Mouse (Mus musculus) midbrain, embryonic 10.5 days (tissue): ENCODE measurements around the gene Frs3. TPM values are rescaled to one million over a fixed set of nuclear protein-coding genes. Genes with fewer than 3 reads are reported as not detected.
A peak's percentile ranks its signal among the peaks of the same experiment; 100 is the strongest.

Source experiments
- DNase-seq: peaks from one replicate; pipeline ENCODE4 v3.0.0-alpha.2; 2017; ENCODE audit warnings: low spot score
- H3K27ac ChIP-seq: fragments of 300-500 bp; sonication (generic); replicated peaks from 2 replicates; pipeline ENCODE4 v1.5.1; 2016; ENCODE audit warnings: mild to moderate bottlenecking
- H3K27me3 ChIP-seq: fragments of 300-500 bp; sonication (generic); 2 replicates; pipeline ENCODE4 v1.6.1; 2016; ENCODE audit warnings: low read depth, mild to moderate bottlenecking; ENCODE audit not compliant: poor library complexity, severe bottlenecking
- H3K36me3 ChIP-seq: fragments of 300-500 bp; sonication (generic); 2 replicates; pipeline ENCODE4 v1.6.1; 2016; ENCODE audit warnings: mild to moderate bottlenecking, moderate library complexity
- H3K4me1 ChIP-seq: fragments of 300-500 bp; sonication (generic); 2 replicates; pipeline ENCODE4 v1.6.1; 2016
- H3K4me3 ChIP-seq: fragments of 300-500 bp; sonication (generic); 2 replicates; pipeline ENCODE4 v1.5.1; 2016; ENCODE audit warnings: mild to moderate bottlenecking, moderate library complexity
- H3K9me3 ChIP-seq: fragments of 300-500 bp; sonication (generic); replicated peaks from 2 replicates; pipeline ENCODE4 v1.6.1; 2016; ENCODE audit warnings: mild to moderate bottlenecking
- WGBS: fragments of 180-500 bp; shearing (Covaris S2); methylation state at CpG from one replicate; pipeline ENCODE4 v1.1.7; 2016; 5-methylcytosine and 5-hydroxymethylcytosine counted together
- polyA plus RNA-seq: library from polyadenylated mRNA; unstranded; fragments of >200 nt; fragmentation: Nextera tagmentation; extraction: Ambion mirVana; gene quantifications from 2 replicates; pipeline ENCODE4 v1.2.1, GENCODE M21; 2016

Gene Frs3
- polyA plus RNA-seq, 1 experiment from 2014 or later, result 10.3 TPM

GRCm38 (mm10) chr17:47740186-47740585, 51.4 kb downstream of the Frs3 start:
- Histone ChIP-seq H3K4me3 (no peak overlapping the region), H3K4me1 (peaks cover 33% of the 10 kb centered on the region), H3K27ac (no peak overlapping the region), H3K9me3 (peaks cover 6% of the 10 kb centered on the region; the same call in 1 of the 2 replicates), H3K36me3 (no peaks in the 10 kb centered on the region), H3K27me3 (peaks cover 55% of the 10 kb centered on the region)
- WGBS, result 56% methylated on average over 2 of the region's 2 CpGs
- DNase-seq, result no peak

GRCm38 (mm10) chr17:47742991-47743734, 54.3 kb downstream of the Frs3 start:
- Histone ChIP-seq H3K27ac (no peak overlapping the region), H3K4me1 (peaks cover 20% of the 10 kb centered on the region), H3K9me3 (peaks cover 6% of the 10 kb centered on the region; the same call in 1 of the 2 replicates), H3K4me3 (no peak overlapping the region), H3K27me3 (peaks cover 38% of the 10 kb centered on the region), H3K36me3 (no peaks in the 10 kb centered on the region)
- DNase-seq, result no peak
- 43% methylated on average over 16 of the region's 16 CpGs for WGBS

- H3K4me1 ChIP-seq, result peaks cover 18% of the 10 kb centered on the region
- peaks cover 28% of the 10 kb centered on the region for H3K27me3 ChIP-seq
- WGBS, result 93% methylated on average over 14 of the region's 14 CpGs
- H3K4me3 ChIP-seq, result no peak overlapping the region
- H3K27ac ChIP-seq, result no peak overlapping the region
- peaks cover 6% of the 10 kb centered on the region; the same call in 1 of the 2 replicates for H3K9me3 ChIP-seq
- no peak for DNase-seq
- H3K36me3 ChIP-seq, result no peaks in the 10 kb centered on the region
Measured at GRCm38 (mm10) chr17:47744086-47744485, 55.3 kb downstream of the Frs3 start.

- WGBS, result 88% methylated on average over 10 of the region's 10 CpGs
- Histone ChIP-seq H3K36me3 (no peaks in the 10 kb centered on the region), H3K27me3 (peaks cover 21% of the 10 kb centered on the region), H3K9me3 (peaks cover 6% of the 10 kb centered on the region; the same call in 1 of the 2 replicates), H3K4me3 (no peak overlapping the region), H3K4me1 (peaks cover 10% of the 10 kb centered on the region), H3K27ac (no peak overlapping the region)
- no peak for DNase-seq
Measured at GRCm38 (mm10) chr17:47744746-47745368, 56.0 kb downstream of the Frs3 start.

- WGBS, result 76% methylated on average over 14 of the region's 14 CpGs
- Histone ChIP-seq H3K36me3 (no peaks in the 10 kb centered on the region), H3K27ac (peak overlapping the region; percentile 55; the same call in 1 of the 2 replicates), H3K4me3 (no peak overlapping the region), H3K27me3 (no peaks in the 10 kb centered on the region), H3K9me3 (peaks cover 13% of the 10 kb centered on the region; the same call in 1 of the 2 replicates), H3K4me1 (peaks cover 9% of the 10 kb centered on the region; the same call in 1 of the 2 replicates)
- DNase-seq, result no peak
Measured at GRCm38 (mm10) chr17:47748791-47749553, 60.1 kb downstream of the Frs3 start.

- 83% methylated on average over 3 of the region's 3 CpGs for WGBS
- H3K4me1 ChIP-seq, result peaks cover 9% of the 10 kb centered on the region; the same call in 1 of the 2 replicates
- H3K36me3 ChIP-seq, result no peaks in the 10 kb centered on the region
- H3K27me3 ChIP-seq, result no peaks in the 10 kb centered on the region
- H3K9me3 ChIP-seq, result peaks cover 11% of the 10 kb centered on the region; the same call in 1 of the 2 replicates
- H3K4me3 ChIP-seq, result no peak overlapping the region
- DNase-seq, result no peak
- H3K27ac ChIP-seq, result 0 out of 2 replicates have a peak overlapping the region, but pooled peaks have one; percentile 38
Measured at GRCm38 (mm10) chr17:47749626-47750025, 60.8 kb downstream of the Frs3 start.

GRCm38 (mm10) chr17:47750101-47750500, 61.3 kb downstream of the Frs3 start:
- no peak overlapping the region for H3K27ac ChIP-seq
- no peak for DNase-seq
- peaks cover 9% of the 10 kb centered on the region; the same call in 1 of the 2 replicates for H3K4me1 ChIP-seq
- H3K9me3 ChIP-seq, result peaks cover 7% of the 10 kb centered on the region; the same call in 1 of the 2 replicates
- no peaks in the 10 kb centered on the region for H3K36me3 ChIP-seq
- 55% methylated on average over 6 of the region's 6 CpGs for WGBS
- no peak overlapping the region for H3K4me3 ChIP-seq
- no peaks in the 10 kb centered on the region for H3K27me3 ChIP-seq

GRCm38 (mm10) chr17:47751811-47752210, 63.0 kb downstream of the Frs3 start:
- peaks cover 7% of the 10 kb centered on the region; the same call in 1 of the 2 replicates for H3K9me3 ChIP-seq
- WGBS, result 74% methylated on average over 5 of the region's 5 CpGs
- no peaks in the 10 kb centered on the region for H3K27me3 ChIP-seq
- DNase-seq, result no peak
- peaks cover 13% of the 10 kb centered on the region; the same call in 1 of the 2 replicates for H3K4me1 ChIP-seq
- H3K4me3 ChIP-seq, result no peak overlapping the region
- no peak overlapping the region for H3K27ac ChIP-seq
- H3K36me3 ChIP-seq, result no peaks in the 10 kb centered on the region

- WGBS, result 84% methylated on average over 8 of the region's 8 CpGs
- no peaks in the 10 kb centered on the region for H3K27me3 ChIP-seq
Measured at GRCm38 (mm10) chr17:47753130-47753775, 64.4 kb downstream of the Frs3 start.

More at GRCm38 (mm10) chr17:47753130-47753775, 64.4 kb downstream of the Frs3 start:
- H3K4me3 ChIP-seq, result no peak overlapping the region
- H3K9me3 ChIP-seq, result peaks cover 7% of the 10 kb centered on the region; the same call in 1 of the 2 replicates
- no peaks in the 10 kb centered on the region for H3K36me3 ChIP-seq
- peaks cover 13% of the 10 kb centered on the region; the same call in 1 of the 2 replicates for H3K4me1 ChIP-seq
- H3K27ac ChIP-seq, result no peak overlapping the region
- DNase-seq, result no peak

Other genes with a start within 250 kb of the Frs3 start
- 31.4 and 33.8 TPM in 2 replicates for gene Taf8, start 186.7 kb upstream of the Frs3 start, polyA plus RNA-seq
- 270 and 341 TPM in 2 replicates for gene Ccnd3, start 184.0 kb upstream of the Frs3 start, polyA plus RNA-seq
- gene Bysl, start 77.5 kb upstream of the Frs3 start, polyA plus RNA-seq, result 41.2 and 41.9 TPM in 2 replicates
- gene Med20, start 77.4 kb upstream of the Frs3 start, polyA plus RNA-seq, result 43.2 and 45.9 TPM in 2 replicates
- gene Gm20517, start 77.4 kb upstream of the Frs3 start, polyA plus RNA-seq, result 1.4 and 2.2 TPM in 2 replicates
- 4.9 and 7.3 TPM in 2 replicates for gene Usp49, start 58.3 kb upstream of the Frs3 start, polyA plus RNA-seq
- 363 and 364 TPM in 2 replicates for gene Tomm6, start 644 bp upstream of the Frs3 start, polyA plus RNA-seq
- 0.44 and 0.48 TPM in 2 replicates for gene Gm21981, start 5.4 kb downstream of the Frs3 start, polyA plus RNA-seq
- 0.35 and 0.44 TPM in 2 replicates for gene Prickle4, start 5.7 kb downstream of the Frs3 start, polyA plus RNA-seq
- 0.19 TPM in 1 of 2 replicates, not detected in the other for gene Pgc, start 37.8 kb downstream of the Frs3 start, polyA plus RNA-seq
- 1.9 and 2.3 TPM in 2 replicates for gene Tfeb, start 48.0 kb downstream of the Frs3 start, polyA plus RNA-seq
- gene Mdfi, start 145.7 kb downstream of the Frs3 start, polyA plus RNA-seq, result 10.6 and 12.9 TPM in 2 replicates
- gene Foxp4, start 235.6 kb downstream of the Frs3 start, polyA plus RNA-seq, result 21.8 and 25.5 TPM in 2 replicates